Comparison of ENCODE assay signal across 23 mouse cellular contexts in the genomic region with DNA sequence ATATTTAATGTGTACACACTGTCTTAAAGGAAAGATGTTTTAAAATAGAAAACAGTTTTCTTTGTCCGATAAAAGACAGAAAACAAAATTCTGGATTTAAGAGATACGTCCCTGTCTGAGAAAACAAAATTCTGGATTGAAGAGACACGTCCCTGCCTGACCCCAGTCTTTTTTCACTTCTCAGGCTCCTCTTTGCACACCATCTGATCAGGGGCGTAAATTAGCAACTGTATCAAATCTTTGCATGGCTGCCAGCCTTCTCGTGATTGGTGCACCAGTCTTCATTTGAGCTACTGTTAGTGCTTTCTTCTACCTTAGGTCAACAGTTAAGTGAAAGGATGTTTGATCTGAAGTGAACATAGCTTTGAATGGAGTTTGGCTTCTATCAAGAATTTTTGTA. TPM values are rescaled to one million over a fixed set of nuclear protein-coding genes. Genes with fewer than 3 reads are reported as not detected.
"Had no signal": no experiment of that assay in that cellular context is flagged by ENCODE, and none has a peak within 500 bp of the region (broad histone marks: within the 10 kb centered on the region; RNA-seq: fewer than 3 reads in every experiment).

No protein-coding gene starts in this region.

- H3K9ac ChIP-seq: lung, embryonic 14.5 days; midbrain, embryonic 12.5 days; neural tube, embryonic 13.5 days; neural tube, embryonic 15.5 days had no signal

- H3K27ac ChIP-seq: midbrain, embryonic 10.5 days; midbrain, embryonic 12.5 days; neural tube, embryonic 13.5 days; neural tube, embryonic 15.5 days had no signal

- H3K4me2 ChIP-seq: lung, embryonic 14.5 days; midbrain, embryonic 12.5 days; neural tube, embryonic 13.5 days; neural tube, embryonic 15.5 days had no signal

- ATAC-seq: midbrain, embryonic 16.5 days had no signal

- H3K9me3 ChIP-seq: midbrain, embryonic 10.5 days; midbrain, embryonic 12.5 days; neural tube, embryonic 13.5 days; neural tube, embryonic 15.5 days had no signal

- DNase-seq: lung, adult 18-20 months; lung, postnatal 10 days; lung, postnatal 4 days; midbrain, embryonic 14.5 days; retina, postnatal 1 day; right cerebral cortex, adult 18-20 months; right cerebral cortex, postnatal 25 days; spleen, adult 18-20 months; thymus, adult 18-20 months; thymus, postnatal 14 days; thymus, postnatal 36 days had no signal

- H3K4me3 ChIP-seq: midbrain, embryonic 10.5 days; midbrain, embryonic 12.5 days; myocyte; neural tube, embryonic 13.5 days; neural tube, embryonic 15.5 days had no signal

- H3K36me3 ChIP-seq: midbrain, embryonic 10.5 days; midbrain, embryonic 12.5 days; neural tube, embryonic 13.5 days; neural tube, embryonic 15.5 days had no signal

- H3K4me1 ChIP-seq: midbrain, embryonic 10.5 days; midbrain, embryonic 12.5 days; neural tube, embryonic 13.5 days; neural tube, embryonic 15.5 days had no signal

- H3K27me3 ChIP-seq: midbrain, embryonic 12.5 days; neural tube, embryonic 13.5 days; neural tube, embryonic 15.5 days had no signal

RNA-seq across cellular contexts. Expression of gene Pzp, which starts 21.8 kb away (rescaled TPM):
- total RNA-seq: megakaryocyte, adult 5-6 weeks; megakaryocyte-erythroid progenitor cell, adult 5-6 weeks had no signal
- polyA plus RNA-seq: midbrain, embryonic 10.5 days; midbrain, embryonic 12.5 days; midbrain, embryonic 16.5 days; myocyte; neural tube, embryonic 11.5 days; small intestine, adult 2 months; thymus, postnatal 0 days had no signal
